Mouse (Mus musculus): ENCODE data around the gene Fkbp11.

- TF ChIP-seq ZC3H11A (IDR thresholded peaks at IDR 0.05; ENCODE audit: borderline replicate concordance, low read depth, low read length) (no peak), CHD2 (IDR thresholded peaks at IDR 0.05; ENCODE audit: low read depth, low read length) (no peak), HCFC1 (IDR thresholded peaks at IDR 0.05; ENCODE audit: borderline replicate concordance, insufficient read depth, low read length) (no peak), MAFK (IDR thresholded peaks at IDR 0.05; ENCODE audit: insufficient read depth, low read depth, low read length) (no peak)
Observed at GRCm38 (mm10) chr15:98683746-98684145, 44.3 kb downstream of the Fkbp11 start.

Data from ES-E14 (cell line).